Mouse (Mus musculus): ENCODE measurements at regions not wholly inside any gene's neighbourhood (a gene's known extent, or its start where the extent isn't known, plus 50 kb on each side); places are given as distances from the start of the nearest gene placed in this dataset.

DNA sequence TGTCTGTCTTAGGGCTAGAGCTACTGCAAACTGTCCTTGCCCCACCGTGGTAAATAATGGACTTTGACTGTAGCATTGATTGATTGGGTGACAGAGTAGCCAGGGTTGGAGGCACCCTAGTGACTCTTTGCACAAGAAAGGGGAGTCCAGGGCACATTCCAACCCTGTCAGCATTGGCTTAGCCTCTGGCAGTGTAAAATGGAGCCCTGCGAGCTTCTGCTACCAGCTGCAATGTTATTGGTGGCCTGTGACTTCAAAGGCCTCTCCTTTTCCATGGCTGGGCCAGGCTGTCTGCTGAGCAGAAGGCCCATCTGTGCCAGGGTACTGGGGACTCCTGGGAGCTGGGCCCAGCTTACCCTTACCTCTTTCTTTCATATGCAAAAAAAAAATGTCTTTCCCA is 216.4 kb downstream of the Srbd1 start:
- TF ChIP-seq POLR2A (IDR thresholded peaks at IDR 0.05; ENCODE audit: borderline replicate concordance, insufficient read depth, low read length) (no peak), CTCF (IDR thresholded peaks at IDR 0.05; ENCODE audit: borderline replicate concordance, insufficient read depth, low read depth, low read length) (no peak)

All from cerebellum, adult 2 months (tissue).